Mouse (Mus musculus): ENCODE measurements around the gene Rpn1. TPM values are rescaled to one million over a fixed set of nuclear protein-coding genes. Genes with fewer than 3 reads are reported as not detected.
A peak's percentile ranks its signal among the peaks of the same experiment; 100 is the strongest.

The Rpn1 gene
- polyA plus RNA-seq, 1 experiment = 222 TPM

GRCm38 (mm10) chr6:88131521-88131920 lies 47.2 kb downstream of the Rpn1 start:
- no peak overlapping the region for H3K27ac ChIP-seq (ENCODE audit: insufficient read depth, low read length)
- TF ChIP-seq POLR2A (IDR thresholded peaks at IDR 0.05; ENCODE audit: insufficient read depth, low read length) = no peak
- TF ChIP-seq CTCF (IDR thresholded peaks at IDR 0.05; ENCODE audit: low read depth, low read length) = no peak
- no peak for TF ChIP-seq EP300 (IDR thresholded peaks at IDR 0.05; ENCODE audit: insufficient read depth, low read depth, low read length)

GRCm38 (mm10) chr6:88132051-88132450 lies 47.8 kb downstream of the Rpn1 start:
- H3K9me3 ChIP-seq (replicated peaks; ENCODE audit: control insufficient read depth, insufficient read depth, low read length, poor library complexity, severe bottlenecking) = no peaks in the 10 kb centered on the region
- H3K36me3 ChIP-seq (ENCODE audit: control insufficient read depth, insufficient read depth, low read length, poor library complexity, severe bottlenecking) = no peaks in the 10 kb centered on the region
- H3K9ac ChIP-seq (ENCODE audit: low read depth, poor library complexity, severe bottlenecking) = no peak overlapping the region
- no peak overlapping the region for H3K27ac ChIP-seq (ENCODE audit: insufficient read depth, low read length)
- TF ChIP-seq POLR2A (IDR thresholded peaks at IDR 0.05; ENCODE audit: insufficient read depth, low read length) (no peak), EP300 (IDR thresholded peaks at IDR 0.05; ENCODE audit: insufficient read depth, low read depth, low read length) (no peak), CTCF (IDR thresholded peaks at IDR 0.05; ENCODE audit: low read depth, low read length) (no peak)
- no peak overlapping the region for H3K4me3 ChIP-seq (ENCODE audit: low read depth, low read length)
- H3K4me1 ChIP-seq (ENCODE audit: control insufficient read depth, insufficient read depth, low read length) = no peaks in the 10 kb centered on the region
- H3K27me3 ChIP-seq (ENCODE audit: control insufficient read depth, insufficient read depth, low read length, poor library complexity, severe bottlenecking) = no peaks in the 10 kb centered on the region

More at GRCm38 (mm10) chr6:88131521-88131920, 47.2 kb downstream of the Rpn1 start:
- Histone ChIP-seq H3K9me3 (replicated peaks; ENCODE audit: control insufficient read depth, insufficient read depth, low read length, poor library complexity, severe bottlenecking) (no peaks in the 10 kb centered on the region), H3K9ac (ENCODE audit: low read depth, poor library complexity, severe bottlenecking) (no peak overlapping the region), H3K27me3 (ENCODE audit: control insufficient read depth, insufficient read depth, low read length, poor library complexity, severe bottlenecking) (no peaks in the 10 kb centered on the region), H3K4me1 (ENCODE audit: control insufficient read depth, insufficient read depth, low read length) (no peaks in the 10 kb centered on the region), H3K36me3 (ENCODE audit: control insufficient read depth, insufficient read depth, low read length, poor library complexity, severe bottlenecking) (no peaks in the 10 kb centered on the region), H3K4me3 (ENCODE audit: low read depth, low read length) (no peak overlapping the region)

- Histone ChIP-seq H3K36me3 (ENCODE audit: control insufficient read depth, insufficient read depth, low read length, poor library complexity, severe bottlenecking) (no peaks in the 10 kb centered on the region), H3K27ac (ENCODE audit: insufficient read depth, low read length) (no peak overlapping the region), H3K27me3 (ENCODE audit: control insufficient read depth, insufficient read depth, low read length, poor library complexity, severe bottlenecking) (no peaks in the 10 kb centered on the region), H3K9ac (ENCODE audit: low read depth, poor library complexity, severe bottlenecking) (no peak overlapping the region), H3K4me1 (ENCODE audit: control insufficient read depth, insufficient read depth, low read length) (no peaks in the 10 kb centered on the region), H3K9me3 (replicated peaks; ENCODE audit: control insufficient read depth, insufficient read depth, low read length, poor library complexity, severe bottlenecking) (no peaks in the 10 kb centered on the region), H3K4me3 (ENCODE audit: low read depth, low read length) (no peak overlapping the region)
- TF ChIP-seq CTCF (IDR thresholded peaks at IDR 0.05; ENCODE audit: low read depth, low read length) (no peak), POLR2A (IDR thresholded peaks at IDR 0.05; ENCODE audit: insufficient read depth, low read length) (no peak), EP300 (IDR thresholded peaks at IDR 0.05; ENCODE audit: insufficient read depth, low read depth, low read length) (no peak)
Observed at GRCm38 (mm10) chr6:88133061-88133460, 48.8 kb downstream of the Rpn1 start.

GRCm38 (mm10) chr6:88133878-88134277 lies 49.6 kb downstream of the Rpn1 start:
- Histone ChIP-seq H3K27me3 (ENCODE audit: control insufficient read depth, insufficient read depth, low read length, poor library complexity, severe bottlenecking) (no peaks in the 10 kb centered on the region), H3K4me1 (ENCODE audit: control insufficient read depth, insufficient read depth, low read length) (no peaks in the 10 kb centered on the region), H3K27ac (ENCODE audit: insufficient read depth, low read length) (no peak overlapping the region), H3K9me3 (replicated peaks; ENCODE audit: control insufficient read depth, insufficient read depth, low read length, poor library complexity, severe bottlenecking) (no peaks in the 10 kb centered on the region), H3K36me3 (ENCODE audit: control insufficient read depth, insufficient read depth, low read length, poor library complexity, severe bottlenecking) (no peaks in the 10 kb centered on the region), H3K4me3 (ENCODE audit: low read depth, low read length) (no peak overlapping the region), H3K9ac (ENCODE audit: low read depth, poor library complexity, severe bottlenecking) (no peak overlapping the region)
- TF ChIP-seq EP300 (IDR thresholded peaks at IDR 0.05; ENCODE audit: insufficient read depth, low read depth, low read length) (no peak), CTCF (IDR thresholded peaks at IDR 0.05; ENCODE audit: low read depth, low read length) (no peak), POLR2A (IDR thresholded peaks at IDR 0.05; ENCODE audit: insufficient read depth, low read length) (no peak)

GRCm38 (mm10) chr6:88136201-88136631 lies 51.9 kb downstream of the Rpn1 start:
- no peak overlapping the region for H3K9ac ChIP-seq (ENCODE audit: low read depth, poor library complexity, severe bottlenecking)
- no peak overlapping the region for H3K27ac ChIP-seq (ENCODE audit: insufficient read depth, low read length)
- no peaks in the 10 kb centered on the region for H3K4me1 ChIP-seq (ENCODE audit: control insufficient read depth, insufficient read depth, low read length)
- H3K4me3 ChIP-seq (ENCODE audit: low read depth, low read length) = 0 out of 2 replicates have a peak overlapping the region, but pooled peaks have one; percentile 13
- H3K9me3 ChIP-seq (replicated peaks; ENCODE audit: control insufficient read depth, insufficient read depth, low read length, poor library complexity, severe bottlenecking) = no peaks in the 10 kb centered on the region
- H3K27me3 ChIP-seq (ENCODE audit: control insufficient read depth, insufficient read depth, low read length, poor library complexity, severe bottlenecking) = no peaks in the 10 kb centered on the region
- no peak for TF ChIP-seq EP300 (IDR thresholded peaks at IDR 0.05; ENCODE audit: insufficient read depth, low read depth, low read length)
- TF ChIP-seq POLR2A (IDR thresholded peaks at IDR 0.05; ENCODE audit: insufficient read depth, low read length) = no peak
- TF ChIP-seq CTCF (IDR thresholded peaks at IDR 0.05; ENCODE audit: low read depth, low read length) = no peak
- H3K36me3 ChIP-seq (ENCODE audit: control insufficient read depth, insufficient read depth, low read length, poor library complexity, severe bottlenecking) = no peaks in the 10 kb centered on the region

GRCm38 (mm10) chr6:88138485-88138884 lies 54.2 kb downstream of the Rpn1 start:
- TF ChIP-seq EP300 (IDR thresholded peaks at IDR 0.05; ENCODE audit: insufficient read depth, low read depth, low read length) (no peak), POLR2A (IDR thresholded peaks at IDR 0.05; ENCODE audit: insufficient read depth, low read length) (no peak), CTCF (IDR thresholded peaks at IDR 0.05; ENCODE audit: low read depth, low read length) (no peak)
- Histone ChIP-seq H3K27ac (ENCODE audit: insufficient read depth, low read length) (no peak overlapping the region), H3K4me3 (ENCODE audit: low read depth, low read length) (no peak overlapping the region), H3K4me1 (ENCODE audit: control insufficient read depth, insufficient read depth, low read length) (no peaks in the 10 kb centered on the region), H3K36me3 (ENCODE audit: control insufficient read depth, insufficient read depth, low read length, poor library complexity, severe bottlenecking) (no peaks in the 10 kb centered on the region), H3K27me3 (ENCODE audit: control insufficient read depth, insufficient read depth, low read length, poor library complexity, severe bottlenecking) (no peaks in the 10 kb centered on the region), H3K9me3 (replicated peaks; ENCODE audit: control insufficient read depth, insufficient read depth, low read length, poor library complexity, severe bottlenecking) (no peaks in the 10 kb centered on the region), H3K9ac (ENCODE audit: low read depth, poor library complexity, severe bottlenecking) (no peak overlapping the region)
